Mouse (Mus musculus): ENCODE results near the gene Mbtps1.

- TF ChIP-seq EP300 (IDR thresholded peaks at IDR 0.05; ENCODE audit: low read depth in 1 of 2, low read length in 2 of 2): no peak
- no peak for TF ChIP-seq ETS1 (IDR thresholded peaks at IDR 0.05; ENCODE audit: low read depth, low read length)
- TF ChIP-seq USF2 (IDR thresholded peaks at IDR 0.05; ENCODE audit: borderline replicate concordance in 1 of 2, insufficient read depth in 1 of 2, low read depth in 1 of 2, low read length in 2 of 2): no peak
- no peak for TF ChIP-seq POLR2A (IDR thresholded peaks at IDR 0.05; ENCODE audit: control insufficient read depth in 1 of 2, insufficient read depth in 1 of 2, low read depth in 1 of 2, low read length in 2 of 2, poor library complexity in 1 of 2)
- TF ChIP-seq CTCF (IDR thresholded peaks at IDR 0.05 in 2 of 3, conservative IDR thresholded peaks at IDR 0.05 in 1 of 3; ENCODE audit: control insufficient read depth in 1 of 3, insufficient read depth in 1 of 3, low read depth in 2 of 3, low read length in 3 of 3, poor library complexity in 1 of 3, severe bottlenecking in 1 of 3): no peak
- TF ChIP-seq MXI1 (IDR thresholded peaks at IDR 0.05; ENCODE audit: low read depth, low read length): 0 out of 2 replicates have a peak, but pooled peaks have one; percentile 25
- TF ChIP-seq CHD2 (IDR thresholded peaks at IDR 0.05; ENCODE audit: low read length): no peak
- TF ChIP-seq ZMIZ1 (IDR thresholded peaks at IDR 0.05; ENCODE audit: low read depth, low read length): no peak
- no peak for TF ChIP-seq TAL1 (IDR thresholded peaks at IDR 0.05; ENCODE audit: low read length)
- TF ChIP-seq ELF1 (IDR thresholded peaks at IDR 0.05; ENCODE audit: low read depth, low read length): no peak
- TF ChIP-seq GATA1 (IDR thresholded peaks at IDR 0.05; ENCODE audit: low read depth, low read length): no peak
These were observed 42.8 kb downstream of the Mbtps1 start for GRCm38 (mm10) chr8:119515767-119516166.

Measured in MEL (cell line).